Mouse (Mus musculus): ENCODE measurements around the gene Ago1. TPM values are rescaled to one million over a fixed set of nuclear protein-coding genes. Genes with fewer than 3 reads are reported as not detected.
A peak's percentile ranks its signal among the peaks of the same experiment; 100 is the strongest.

Gene Ago1
- polyA plus RNA-seq (2015; fragmentation: Nextera tagmentation; extraction: Ambion mirVana) = 8.3 and 8.4 TPM in 2 replicates

DNA sequence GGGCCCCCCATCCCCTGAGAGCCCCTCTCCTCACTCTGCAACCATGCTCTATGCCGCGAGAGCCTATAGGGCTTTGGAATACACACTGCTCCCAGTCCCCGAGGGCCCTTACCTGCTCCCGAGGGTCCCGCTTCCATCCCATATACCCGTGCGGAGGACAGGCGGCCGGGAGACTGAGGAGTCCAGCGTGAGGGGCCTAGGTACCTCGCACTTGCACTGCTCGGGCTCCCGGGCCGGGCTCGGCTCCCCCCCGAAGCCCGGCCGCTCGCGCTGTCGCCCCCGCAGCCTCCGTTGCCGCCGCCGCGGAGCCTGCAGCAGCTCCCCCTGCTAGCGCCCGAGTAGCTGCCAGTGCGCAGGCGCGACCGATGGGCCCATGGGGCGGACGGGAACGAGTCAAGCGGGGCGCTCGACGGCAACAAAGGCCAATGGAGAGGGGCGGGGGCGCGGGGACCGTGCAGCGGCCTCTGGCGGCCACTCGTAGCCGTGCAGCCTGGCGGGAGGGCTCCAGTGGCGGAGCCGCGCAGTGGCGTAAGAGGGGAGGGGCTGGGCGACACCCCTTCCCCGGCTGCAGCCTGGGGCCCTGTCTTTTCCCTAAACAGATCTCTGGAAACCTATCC is at the start of gene Ago1:
Gene Ago1 (minus strand): TSS at position 299 of the 617 bp plus-strand sequence.
- Histone ChIP-seq H3K4me2 (ENCODE audit: low read length) (peak within 1 kb of the TSS; percentile 70), H3K9me3 (ENCODE audit: control insufficient read depth, low read length) (no peaks in the 10 kb centered on the region), H3K27ac (ENCODE audit: low read depth, low read length) (peak within 1 kb of the TSS; percentile 98), H3K4me3 (ENCODE audit: low read length) (peak within 1 kb of the TSS; percentile 96), H3K36me3 (ENCODE audit: control insufficient read depth, insufficient read depth, low read length) (no peaks in the 10 kb centered on the region), H3K27me3 (replicated peaks; ENCODE audit: control insufficient read depth, insufficient read depth, low read length) (no peaks in the 10 kb centered on the region), H3K4me1 (ENCODE audit: control insufficient read depth, insufficient read depth, low read depth, low read length) (peaks cover 39% of the 10 kb centered on the region), H3K9ac (ENCODE audit: low read depth, low read length) (peak within 1 kb of the TSS; percentile 99)
- 0% methylated on average over 44 of the region's 55 CpGs for WGBS
- ATAC-seq = peak; percentile 90

DNA sequence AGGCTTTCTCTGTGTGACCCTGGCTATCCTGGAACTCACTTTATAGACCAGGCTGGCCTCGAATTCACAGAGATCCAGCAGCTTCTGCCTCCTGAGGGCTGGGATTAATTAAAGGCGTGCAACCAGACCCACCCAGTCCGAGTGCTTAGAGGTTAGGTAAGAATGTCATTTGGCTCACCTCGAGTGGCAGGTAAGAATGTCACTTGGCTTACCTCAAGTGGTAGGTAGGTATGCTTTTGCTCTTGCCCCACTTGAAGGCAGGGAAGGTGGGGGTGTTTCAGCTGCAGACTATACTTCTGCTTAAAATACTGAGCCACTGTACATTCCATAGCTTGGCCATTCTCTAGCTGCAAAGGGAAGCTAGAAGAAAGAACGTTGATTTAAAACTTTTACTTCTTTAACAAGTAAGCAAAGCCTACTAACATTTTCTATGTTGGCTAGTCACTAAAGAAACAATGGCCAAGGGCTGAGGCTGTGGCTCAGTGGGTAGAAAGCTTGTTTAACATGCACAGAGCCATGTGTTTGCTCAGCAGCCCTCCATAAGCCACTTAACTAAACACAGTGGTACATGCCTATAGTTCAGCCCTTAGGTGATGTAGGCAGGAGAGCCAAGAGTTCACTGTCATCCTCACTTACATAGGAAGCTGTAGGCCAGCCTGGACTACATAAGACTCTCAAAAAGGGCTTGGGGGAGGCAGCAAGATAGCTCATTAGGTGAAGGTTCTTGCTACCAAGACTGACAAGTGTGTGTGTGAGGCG is 44.1 kb upstream of the Ago1 start:
- Histone ChIP-seq H3K4me3 (ENCODE audit: low read length) (no peak overlapping the region), H3K27ac (ENCODE audit: low read depth, low read length) (no peak overlapping the region), H3K4me1 (ENCODE audit: control insufficient read depth, insufficient read depth, low read depth, low read length) (no peaks in the 10 kb centered on the region), H3K27me3 (replicated peaks; ENCODE audit: control insufficient read depth, insufficient read depth, low read length) (no peaks in the 10 kb centered on the region), H3K9ac (ENCODE audit: low read depth, low read length) (no peak overlapping the region), H3K36me3 (ENCODE audit: control insufficient read depth, insufficient read depth, low read length) (peaks cover 30% of the 10 kb centered on the region), H3K4me2 (ENCODE audit: low read length) (no peak overlapping the region), H3K9me3 (ENCODE audit: control insufficient read depth, low read length) (no peaks in the 10 kb centered on the region)
- 87% methylated on average over 6 of the region's 6 CpGs for WGBS
- no peak for ATAC-seq

DNA sequence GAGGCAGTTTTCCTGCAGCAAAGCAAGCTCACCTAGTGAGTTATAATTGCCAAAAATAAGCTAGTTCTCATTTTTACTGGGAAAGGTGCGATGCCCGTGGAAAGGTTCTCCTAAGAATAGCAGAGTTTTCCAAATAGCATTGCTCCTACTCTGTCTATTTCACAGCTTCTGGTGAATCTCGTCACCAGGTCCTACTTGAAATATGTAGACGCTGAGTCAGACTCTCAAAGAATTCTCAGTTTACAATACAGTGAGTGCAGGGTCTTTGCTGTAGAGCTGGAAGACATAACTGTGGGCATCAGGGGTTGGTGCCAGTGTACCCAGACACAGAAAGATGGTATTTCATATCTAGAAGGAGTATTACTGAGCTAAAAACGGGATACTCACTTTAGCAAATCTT is 42.6 kb upstream of the Ago1 start:
- H3K27ac ChIP-seq (ENCODE audit: low read depth, low read length) = no peak overlapping the region
- H3K4me1 ChIP-seq (ENCODE audit: control insufficient read depth, insufficient read depth, low read depth, low read length) = no peaks in the 10 kb centered on the region
- no peaks in the 10 kb centered on the region for H3K27me3 ChIP-seq (replicated peaks; ENCODE audit: control insufficient read depth, insufficient read depth, low read length)
- H3K36me3 ChIP-seq (ENCODE audit: control insufficient read depth, insufficient read depth, low read length) = peaks cover 31% of the 10 kb centered on the region
- H3K4me3 ChIP-seq (ENCODE audit: low read length) = no peak overlapping the region
- no peak for ATAC-seq
- no peak overlapping the region for H3K4me2 ChIP-seq (ENCODE audit: low read length)
- H3K9ac ChIP-seq (ENCODE audit: low read depth, low read length) = no peak overlapping the region
- 91% methylated on average over 5 of the region's 5 CpGs for WGBS
- no peaks in the 10 kb centered on the region for H3K9me3 ChIP-seq (ENCODE audit: control insufficient read depth, low read length)

GRCm38 (mm10) chr4:126509072-126509471 is 40.7 kb upstream of the Ago1 start:
- H3K4me3 ChIP-seq (ENCODE audit: low read length) = no peak overlapping the region
- H3K4me1 ChIP-seq (ENCODE audit: control insufficient read depth, insufficient read depth, low read depth, low read length) = no peaks in the 10 kb centered on the region
- no peak for ATAC-seq
- no peak overlapping the region for H3K4me2 ChIP-seq (ENCODE audit: low read length)
- no peak overlapping the region for H3K27ac ChIP-seq (ENCODE audit: low read depth, low read length)
- no peaks in the 10 kb centered on the region for H3K27me3 ChIP-seq (replicated peaks; ENCODE audit: control insufficient read depth, insufficient read depth, low read length)
- 94% methylated on average over 2 of the region's 2 CpGs for WGBS
- H3K9me3 ChIP-seq (ENCODE audit: control insufficient read depth, low read length) = no peaks in the 10 kb centered on the region
- no peak overlapping the region for H3K9ac ChIP-seq (ENCODE audit: low read depth, low read length)
- H3K36me3 ChIP-seq (ENCODE audit: control insufficient read depth, insufficient read depth, low read length) = peaks cover 31% of the 10 kb centered on the region

DNA sequence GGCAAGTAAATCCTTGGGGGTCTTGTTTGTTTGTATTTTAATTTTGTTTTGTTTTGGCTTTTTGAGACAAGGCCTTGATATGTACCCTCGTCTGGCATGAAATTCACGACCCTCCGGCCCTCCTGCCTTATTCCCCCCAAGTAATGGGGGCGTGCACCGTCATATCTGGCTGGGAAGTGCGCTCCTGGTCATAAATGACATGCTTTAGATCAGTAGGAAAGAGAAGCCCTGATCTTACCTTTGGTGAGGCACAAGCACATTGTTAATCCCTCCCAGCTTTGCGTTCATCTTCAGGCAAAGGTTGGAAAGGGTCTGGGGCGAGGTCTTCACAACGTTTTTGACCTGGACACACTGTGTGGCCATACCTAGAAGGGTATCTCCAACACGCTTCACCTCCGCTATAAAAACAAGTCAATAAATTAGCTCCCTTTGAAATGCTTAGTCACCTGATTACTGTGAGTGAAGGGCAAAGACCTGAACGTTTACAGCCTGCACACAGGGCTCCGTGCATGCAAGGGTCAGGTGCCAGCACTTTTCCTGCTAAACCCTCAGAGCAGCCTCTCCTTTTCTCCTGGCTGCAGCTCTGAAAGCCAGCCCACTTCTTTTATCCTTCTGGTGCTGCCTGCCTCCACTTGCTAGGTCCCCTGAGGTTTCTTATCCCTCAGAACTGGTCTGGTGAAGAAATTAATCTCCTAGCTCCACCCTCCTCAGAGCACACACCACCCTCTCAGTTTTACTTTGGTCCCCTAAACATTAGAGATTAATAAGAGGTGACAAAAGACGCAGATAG is 39.9 kb upstream of the Ago1 start:
- Histone ChIP-seq H3K9me3 (ENCODE audit: control insufficient read depth, low read length) (no peaks in the 10 kb centered on the region), H3K4me2 (ENCODE audit: low read length) (no peak overlapping the region), H3K36me3 (ENCODE audit: control insufficient read depth, insufficient read depth, low read length) (peaks cover 31% of the 10 kb centered on the region), H3K9ac (ENCODE audit: low read depth, low read length) (no peak overlapping the region), H3K4me1 (ENCODE audit: control insufficient read depth, insufficient read depth, low read depth, low read length) (no peaks in the 10 kb centered on the region), H3K27me3 (replicated peaks; ENCODE audit: control insufficient read depth, insufficient read depth, low read length) (no peaks in the 10 kb centered on the region), H3K4me3 (ENCODE audit: low read length) (no peak overlapping the region), H3K27ac (ENCODE audit: low read depth, low read length) (no peak overlapping the region)
- 79% methylated on average over 14 of the region's 14 CpGs for WGBS
- ATAC-seq = no peak

GRCm38 (mm10) chr4:126502977-126503309 is 34.6 kb upstream of the Ago1 start:
- no peak overlapping the region for H3K9ac ChIP-seq (ENCODE audit: low read depth, low read length)
- no peaks in the 10 kb centered on the region for H3K27me3 ChIP-seq (replicated peaks; ENCODE audit: control insufficient read depth, insufficient read depth, low read length)
- H3K36me3 ChIP-seq (ENCODE audit: control insufficient read depth, insufficient read depth, low read length) = peaks cover 13% of the 10 kb centered on the region
- H3K4me1 ChIP-seq (ENCODE audit: control insufficient read depth, insufficient read depth, low read depth, low read length) = no peaks in the 10 kb centered on the region
- no peak for ATAC-seq
- no peak overlapping the region for H3K4me2 ChIP-seq (ENCODE audit: low read length)
- no peak overlapping the region for H3K27ac ChIP-seq (ENCODE audit: low read depth, low read length)
- no peaks in the 10 kb centered on the region for H3K9me3 ChIP-seq (ENCODE audit: control insufficient read depth, low read length)
- 60% methylated on average over 8 of the region's 8 CpGs for WGBS
- no peak overlapping the region for H3K4me3 ChIP-seq (ENCODE audit: low read length)

- ATAC-seq = no peak
- H3K27ac ChIP-seq (ENCODE audit: low read depth, low read length) = no peak overlapping the region
- 64% methylated on average over 6 of the region's 6 CpGs for WGBS
Measured at GRCm38 (mm10) chr4:126502141-126502976, 34.0 kb upstream of the Ago1 start.

DNA sequence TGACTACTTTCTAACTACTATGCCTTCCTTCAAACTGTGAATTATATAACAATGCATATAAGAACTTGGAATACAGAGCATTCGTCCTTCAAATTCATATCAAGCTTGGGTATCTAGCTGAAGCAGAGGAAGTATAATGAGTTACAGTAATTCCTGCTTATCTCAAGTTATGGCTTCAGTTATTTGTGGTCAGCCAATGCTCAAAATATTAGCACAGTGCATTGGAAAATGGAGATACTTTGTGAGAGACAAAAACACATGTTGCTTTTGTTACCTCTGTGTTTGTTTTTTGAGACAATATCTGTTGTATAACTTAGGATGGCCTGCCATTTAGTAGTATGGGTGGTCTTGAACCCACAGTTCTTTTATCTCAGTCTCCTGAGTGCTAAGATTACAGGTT is 30.2 kb upstream of the Ago1 start:
- no peaks in the 10 kb centered on the region for H3K4me1 ChIP-seq (ENCODE audit: control insufficient read depth, insufficient read depth, low read depth, low read length)
- no peaks in the 10 kb centered on the region for H3K27me3 ChIP-seq (replicated peaks; ENCODE audit: control insufficient read depth, insufficient read depth, low read length)
- H3K27ac ChIP-seq (ENCODE audit: low read depth, low read length) = no peak overlapping the region
- H3K36me3 ChIP-seq (ENCODE audit: control insufficient read depth, insufficient read depth, low read length) = peaks cover 16% of the 10 kb centered on the region
- H3K4me3 ChIP-seq (ENCODE audit: low read length) = no peak overlapping the region
- no peak overlapping the region for H3K4me2 ChIP-seq (ENCODE audit: low read length)
- ATAC-seq = no peak
- WGBS = 83% methylated on average over 1 of the region's 1 CpGs
- H3K9me3 ChIP-seq (ENCODE audit: control insufficient read depth, low read length) = no peaks in the 10 kb centered on the region
- H3K9ac ChIP-seq (ENCODE audit: low read depth, low read length) = no peak overlapping the region

More at GRCm38 (mm10) chr4:126502141-126502976, 34.0 kb upstream of the Ago1 start:
- H3K4me3 ChIP-seq (ENCODE audit: low read length) = no peak overlapping the region
- H3K36me3 ChIP-seq (ENCODE audit: control insufficient read depth, insufficient read depth, low read length) = peaks cover 13% of the 10 kb centered on the region
- H3K4me1 ChIP-seq (ENCODE audit: control insufficient read depth, insufficient read depth, low read depth, low read length) = no peaks in the 10 kb centered on the region
- H3K27me3 ChIP-seq (replicated peaks; ENCODE audit: control insufficient read depth, insufficient read depth, low read length) = no peaks in the 10 kb centered on the region
- no peak overlapping the region for H3K9ac ChIP-seq (ENCODE audit: low read depth, low read length)
- H3K4me2 ChIP-seq (ENCODE audit: low read length) = no peak overlapping the region
- no peaks in the 10 kb centered on the region for H3K9me3 ChIP-seq (ENCODE audit: control insufficient read depth, low read length)
